Mouse (Mus musculus) kidney, adult 8-10 months (tissue): ENCODE data around the gene Mdfi.

Experiments
- DNase-seq, 2 experiments: peaks; one replicate each; pipeline ENCODE4 v3.0.0; 2022

Gene Mdfi

GRCm38 (mm10) chr17:47845609-47846008 is 11.1 kb upstream of the Mdfi start:
- no peak for DNase-seq

DNA sequence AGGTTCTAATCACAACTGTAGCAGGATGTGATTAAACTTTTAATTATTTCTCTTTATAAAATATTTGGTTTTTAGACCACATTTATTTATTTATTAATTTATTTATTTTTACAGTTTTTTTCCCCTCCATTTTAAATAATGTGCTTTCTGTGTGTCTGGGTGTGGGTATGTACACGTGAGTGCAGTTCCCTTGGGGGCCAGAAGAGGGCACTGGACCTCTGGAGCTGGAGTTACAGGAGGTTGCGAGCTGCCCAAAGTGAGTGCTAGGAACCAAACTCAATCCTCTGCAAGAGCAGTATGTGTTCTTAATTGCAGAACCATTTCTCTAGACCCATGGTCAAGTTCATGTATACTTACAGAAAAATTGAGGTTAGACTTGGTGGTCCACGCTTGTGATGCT is 9.0 kb upstream of the Mdfi start:
- no peak for DNase-seq

GRCm38 (mm10) chr17:47841931-47842623 is 7.6 kb upstream of the Mdfi start:
- peak; percentile 81 for DNase-seq

DNA sequence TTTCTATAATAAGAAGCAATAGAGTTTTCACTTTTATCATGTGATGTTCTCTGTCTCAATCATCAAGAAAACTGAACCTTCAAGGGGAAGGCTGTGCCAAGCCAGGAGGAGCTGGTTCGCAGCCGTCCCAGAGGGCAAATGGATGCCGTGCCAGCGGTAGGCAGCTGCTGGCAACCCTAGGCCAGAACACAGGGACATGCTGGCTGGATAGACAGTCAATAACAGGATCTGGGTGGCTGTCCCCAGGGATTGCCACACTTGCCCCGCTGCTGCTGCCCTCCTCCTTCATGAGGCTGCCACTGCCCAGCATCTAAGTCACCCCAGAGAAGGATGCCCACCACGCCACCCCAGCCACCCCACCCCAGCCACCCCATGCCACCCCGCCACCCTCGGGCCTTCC is 7.0 kb upstream of the Mdfi start:
- DNase-seq, result no peak

GRCm38 (mm10) chr17:47837808-47838207 is 3.3 kb upstream of the Mdfi start:
- no peak for DNase-seq

GRCm38 (mm10) chr17:47833628-47834481 is 636 bp downstream of the Mdfi start:
- no peak for DNase-seq

GRCm38 (mm10) chr17:47833029-47833627 is 1.4 kb downstream of the Mdfi start:
- peak in 1 of 2 experiments; percentile 7 for DNase-seq

GRCm38 (mm10) chr17:47832501-47833028 is 1.9 kb downstream of the Mdfi start:
- DNase-seq, result no peak

DNA sequence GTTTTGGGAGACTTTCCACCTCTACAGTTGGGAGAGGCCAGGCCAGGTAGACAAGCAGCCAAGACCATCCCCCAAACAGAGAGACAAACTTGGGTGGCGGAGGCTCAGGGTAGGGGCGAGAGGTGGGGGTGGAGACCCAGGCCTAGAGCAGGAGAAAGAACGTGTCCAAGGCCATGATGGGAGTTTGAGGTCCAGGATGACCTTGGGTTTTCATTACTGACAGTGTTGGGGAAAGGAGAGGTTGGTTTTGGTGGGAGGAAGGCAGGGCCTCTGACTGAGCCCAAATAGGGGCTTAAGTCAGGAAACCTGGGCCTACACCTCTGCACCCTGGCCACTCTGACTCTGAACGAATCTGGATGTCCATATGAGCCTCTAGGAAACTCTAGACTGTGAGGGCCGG is 2.7 kb downstream of the Mdfi start:
- DNase-seq, result no peak

- DNase-seq, result no peak
These were observed 3.3 kb downstream of the Mdfi start for GRCm38 (mm10) chr17:47831161-47831560.

- no peak for DNase-seq
These were observed 13.2 kb downstream of the Mdfi start for GRCm38 (mm10) chr17:47821339-47821738.

- DNase-seq, result no peak
These were observed 16.3 kb downstream of the Mdfi start for GRCm38 (mm10) chr17:47818038-47818725.

DNA sequence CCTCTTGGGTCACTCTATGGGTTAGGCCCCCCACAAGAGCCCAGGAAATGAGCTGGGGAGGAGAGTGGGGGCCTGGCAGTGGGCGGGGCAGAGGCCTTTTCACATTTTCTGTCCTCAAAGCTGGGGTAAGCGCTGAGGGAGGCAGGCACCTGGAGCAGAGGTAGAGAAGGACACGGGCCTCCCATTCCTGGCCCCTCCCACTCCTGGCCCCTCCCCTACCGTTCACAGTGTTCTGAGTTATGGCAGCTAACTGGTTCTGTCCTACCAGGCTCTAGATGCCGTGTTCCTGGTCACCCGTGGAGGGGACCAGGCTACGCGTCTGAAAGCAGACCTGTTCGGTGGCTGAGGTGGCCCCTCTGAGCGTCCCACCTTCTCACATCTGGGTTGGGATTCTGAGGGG is 19.0 kb downstream of the Mdfi start:
- DNase-seq, result no peak

DNA sequence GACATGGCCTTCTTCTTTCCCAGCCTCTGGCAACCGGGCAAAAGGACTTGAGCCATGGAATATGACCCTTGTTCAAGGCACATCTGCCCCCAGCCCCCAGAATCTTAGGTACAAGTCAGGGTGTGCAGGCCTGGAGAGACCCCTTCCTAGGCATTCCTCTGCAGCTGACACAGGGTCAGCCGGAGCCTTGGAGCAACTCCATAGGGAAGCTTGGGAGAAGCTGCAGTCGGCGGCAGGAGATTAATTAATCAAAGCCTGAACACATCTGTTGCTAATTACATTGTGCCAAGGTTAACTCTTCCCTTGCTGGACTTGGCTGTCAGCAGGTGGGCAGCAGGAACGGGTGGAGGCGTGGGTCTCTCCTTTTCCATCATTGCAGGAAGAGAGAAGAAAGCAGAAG is 20.0 kb downstream of the Mdfi start:
- DNase-seq, result no peak

DNA sequence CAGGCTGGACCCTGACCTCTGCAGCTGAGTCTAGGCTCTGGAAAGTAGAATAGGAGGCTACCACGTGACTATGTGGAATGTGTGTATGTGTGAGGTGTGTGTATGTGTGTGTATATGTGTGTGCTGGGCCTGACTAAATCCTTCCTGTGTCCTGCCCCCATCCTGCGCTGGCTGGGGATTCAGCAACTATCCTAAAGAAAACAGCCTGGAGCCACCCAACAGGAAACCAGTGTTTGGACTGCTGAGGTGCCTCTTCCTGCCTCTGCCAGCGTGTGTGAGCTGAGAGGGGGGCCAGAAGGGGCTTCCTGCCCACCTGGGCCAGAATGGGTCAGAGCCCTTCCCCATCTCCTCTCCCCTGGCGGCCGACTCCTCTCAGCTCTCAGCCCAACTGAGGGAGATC is 20.9 kb downstream of the Mdfi start:
- no peak for DNase-seq

DNA sequence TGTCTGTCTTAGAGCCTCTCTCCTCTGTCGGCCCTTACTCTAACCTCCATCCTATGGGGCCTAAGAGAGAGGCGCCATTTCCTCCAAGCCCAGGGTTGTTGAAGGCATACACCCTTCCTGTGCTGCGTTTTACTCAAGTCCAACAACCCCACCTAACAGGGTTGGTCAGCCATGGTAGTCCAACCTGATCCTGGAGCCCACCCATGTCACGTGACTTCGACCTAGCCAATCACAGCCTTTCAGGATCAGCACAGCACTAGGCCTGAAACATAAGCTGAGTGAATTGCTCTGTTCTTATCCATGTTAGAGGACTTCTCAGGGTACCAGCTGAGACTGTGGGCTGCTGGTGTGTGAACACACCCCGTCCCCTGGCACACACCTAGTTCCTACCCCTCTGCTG is 22.3 kb downstream of the Mdfi start:
- no peak for DNase-seq

DNA sequence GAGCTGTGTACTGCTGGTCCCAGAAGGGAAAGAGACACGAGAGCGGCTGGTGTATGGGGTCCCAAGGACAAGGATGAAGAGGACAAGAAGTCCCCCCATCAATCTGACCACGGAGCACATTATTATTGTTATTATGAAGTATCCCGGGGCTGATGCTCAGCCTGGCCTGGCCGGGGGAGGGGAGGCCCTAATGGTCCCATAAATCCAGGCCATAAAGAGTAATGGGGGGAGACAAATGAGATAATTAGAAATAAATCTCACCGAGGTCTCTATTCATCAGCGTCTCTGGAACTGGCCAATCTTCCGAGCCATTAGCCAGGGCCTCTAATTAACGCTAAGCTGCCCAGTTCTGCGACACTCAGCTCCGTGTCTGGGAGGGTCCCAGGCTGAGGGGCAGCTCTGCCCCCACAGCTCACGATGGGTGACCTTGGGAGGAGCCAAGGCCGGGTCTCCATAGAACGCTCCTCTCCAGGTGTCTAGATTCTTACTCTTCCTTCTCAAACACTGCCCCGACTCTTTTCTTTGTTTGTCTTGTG is 23.2 kb downstream of the Mdfi start:
- no peak for DNase-seq

DNA sequence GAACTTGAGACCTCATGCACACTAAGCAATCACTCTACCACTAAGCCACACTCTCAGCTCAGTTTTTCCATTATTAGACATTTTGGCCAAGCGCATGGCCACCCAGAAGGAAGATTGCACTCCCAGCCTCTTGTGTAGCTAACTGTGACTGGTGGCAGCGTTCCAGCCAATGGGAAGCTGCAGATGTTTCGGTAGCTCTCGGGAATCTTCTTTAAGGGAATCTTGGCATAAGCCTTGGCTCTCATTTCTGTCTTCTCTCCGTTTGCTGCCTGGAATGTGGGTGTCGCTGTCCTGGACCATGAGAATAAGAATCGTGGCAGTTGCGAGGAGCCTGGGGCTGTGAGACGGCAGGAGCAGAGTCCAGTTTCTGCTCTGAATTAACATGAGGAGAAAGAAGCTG is 28.3 kb downstream of the Mdfi start:
- DNase-seq, result peak in 1 of 2 experiments; percentile 32

DNA sequence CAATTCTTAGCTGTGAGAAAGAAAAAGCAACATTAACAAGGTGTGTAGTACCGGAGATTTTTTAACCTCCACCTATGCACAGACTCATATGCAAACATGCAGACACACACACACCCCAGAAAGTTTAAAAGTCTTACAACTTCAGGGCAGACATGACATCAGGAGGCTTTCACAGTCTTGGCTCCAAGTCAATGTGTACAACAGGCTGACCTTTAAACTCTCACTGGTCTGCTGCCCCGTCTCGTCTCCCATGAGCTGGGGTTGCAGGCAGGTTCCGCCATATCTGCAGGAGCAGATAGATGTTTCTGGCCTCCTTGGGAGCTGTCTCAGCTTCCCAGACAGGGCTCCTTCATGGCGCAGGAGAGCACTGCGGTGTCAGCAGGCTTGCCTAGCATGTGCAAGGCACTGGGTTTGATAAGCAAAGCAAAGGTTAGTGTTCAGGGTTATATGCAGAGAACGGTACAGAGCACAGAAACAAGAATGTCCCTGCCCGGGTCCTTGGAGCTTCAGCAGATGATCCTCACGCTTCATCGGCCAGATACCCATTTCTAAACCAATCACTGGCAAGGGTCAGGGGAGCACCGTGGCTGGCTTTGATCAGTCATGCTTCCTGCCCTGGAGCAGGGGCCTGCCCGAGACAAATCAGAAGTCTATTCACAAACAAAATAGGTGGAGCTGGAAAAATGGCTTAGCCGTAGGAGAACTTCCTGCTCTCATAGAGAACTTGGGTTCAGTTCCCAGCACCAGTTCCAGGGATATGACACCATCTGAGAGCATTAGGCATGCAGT is 29.2 kb downstream of the Mdfi start:
- no peak for DNase-seq

- no peak for DNase-seq
These were observed 30.8 kb downstream of the Mdfi start for GRCm38 (mm10) chr17:47803662-47804061.

DNA sequence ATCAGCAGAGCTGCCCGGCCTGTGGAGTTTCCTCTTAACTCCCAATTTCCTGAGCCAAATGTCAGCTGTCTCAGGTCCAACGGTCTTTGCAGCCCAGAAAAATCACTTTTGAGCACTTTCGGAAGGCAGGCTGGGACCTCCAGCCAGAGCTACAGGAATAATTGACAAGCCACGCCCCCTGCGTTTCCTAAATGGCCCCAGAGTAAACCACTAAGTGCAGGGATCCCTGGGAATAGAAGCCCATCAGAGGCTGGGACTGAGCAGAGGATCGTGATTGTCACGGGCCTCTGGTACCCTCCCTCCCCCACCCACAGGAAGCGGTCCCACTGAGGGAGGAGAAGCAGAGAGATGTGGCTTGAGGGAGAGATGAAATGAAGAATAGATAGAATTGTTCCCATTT is 31.7 kb downstream of the Mdfi start:
- DNase-seq, result no peak

DNA sequence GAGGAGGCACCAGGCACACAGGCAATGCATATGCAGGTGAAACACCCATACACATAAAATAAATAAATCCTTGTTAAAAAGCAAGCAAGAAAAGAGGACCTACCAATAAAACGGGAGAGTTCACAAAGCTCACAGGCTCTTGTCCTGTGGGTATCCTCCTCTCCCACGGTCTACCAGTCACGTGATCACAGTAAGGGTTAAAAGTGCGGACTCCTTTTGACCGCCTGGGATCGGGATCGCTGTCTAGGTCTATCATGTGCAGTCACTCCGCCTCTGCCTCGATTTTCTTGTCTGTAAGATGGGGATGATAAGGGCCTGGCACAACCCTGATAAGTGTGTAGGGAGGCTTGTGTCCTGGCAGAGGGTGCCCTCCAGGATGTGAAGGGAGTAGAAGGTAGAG is 37.1 kb downstream of the Mdfi start:
- no peak for DNase-seq
